Mouse (Mus musculus): ENCODE measurements around the gene Sufu.
A peak's percentile ranks its signal among the peaks of the same experiment; 100 is the strongest.

The Sufu gene

GRCm38 (mm10) chr19:46433712-46434111 lies 37.0 kb downstream of the Sufu start:
- no peak for DNase-seq (ENCODE audit: low spot score)

DNA sequence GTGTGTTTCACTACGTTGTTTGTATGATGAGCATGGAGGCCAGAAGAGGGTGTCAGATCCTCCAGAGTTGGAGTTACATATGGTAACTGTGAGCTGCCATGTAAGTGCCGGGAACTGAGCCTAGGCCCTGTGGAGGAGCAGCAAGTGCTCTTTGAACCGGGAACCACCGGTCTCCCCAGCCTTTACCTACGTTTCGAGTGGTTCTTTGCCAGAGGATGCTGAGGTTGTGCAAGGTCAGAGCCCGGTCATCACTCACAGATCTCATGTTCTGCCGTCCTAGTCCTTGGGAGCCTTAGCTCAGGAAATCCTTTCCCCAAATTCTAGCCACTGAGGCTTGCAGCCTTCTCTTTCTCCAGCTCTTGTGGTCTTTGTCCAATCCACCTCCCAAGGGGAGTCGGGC lies 37.5 kb downstream of the Sufu start:
- DNase-seq (ENCODE audit: low spot score) = no peak

DNA sequence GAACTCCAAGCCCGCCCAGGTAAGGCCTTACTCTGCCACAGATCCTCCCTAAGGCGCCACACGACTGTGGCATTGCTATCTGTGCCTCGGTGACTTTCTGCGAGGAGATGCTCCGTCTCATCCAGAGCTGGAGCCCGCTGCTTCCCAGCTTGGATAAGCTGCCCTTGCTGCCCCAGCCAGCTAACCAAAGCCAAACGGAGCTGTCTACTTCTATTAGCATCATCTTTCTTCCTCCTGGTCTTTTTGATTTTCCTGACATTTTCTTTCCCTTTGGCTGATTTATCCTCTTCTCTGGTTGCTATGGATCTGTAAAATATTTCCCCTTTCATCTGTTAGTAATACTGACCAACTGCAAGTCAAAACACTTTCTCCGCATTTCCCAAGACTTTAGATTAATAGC lies 37.9 kb downstream of the Sufu start:
- no peak for DNase-seq (ENCODE audit: low spot score)

GRCm38 (mm10) chr19:46435492-46435891 lies 38.8 kb downstream of the Sufu start:
- DNase-seq (ENCODE audit: low spot score) = no peak

DNA sequence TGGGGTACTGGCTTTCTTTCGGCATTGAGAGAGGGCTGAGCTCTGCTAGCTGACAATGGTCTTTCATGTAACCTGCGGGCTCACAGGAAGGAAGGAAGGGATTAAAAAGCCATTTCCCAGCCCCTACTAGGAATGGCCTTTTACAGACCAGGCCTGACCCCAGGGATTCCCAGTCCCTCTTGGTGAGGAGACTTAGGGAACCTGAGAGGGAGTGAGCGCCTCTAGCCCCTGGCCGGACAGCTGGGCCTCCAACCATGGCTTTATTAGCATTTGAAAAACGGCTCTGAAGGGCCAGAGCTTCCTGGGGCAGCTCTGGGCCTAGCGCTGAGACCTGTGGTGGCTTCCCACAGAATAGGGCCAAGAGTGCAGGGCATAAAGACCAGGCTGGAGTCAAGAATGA lies 46.8 kb downstream of the Sufu start:
- no peak for DNase-seq (ENCODE audit: low spot score)

GRCm38 (mm10) chr19:46444209-46444608 lies 47.5 kb downstream of the Sufu start:
- peak; percentile 59 for DNase-seq (ENCODE audit: low spot score)

- no peak for DNase-seq (ENCODE audit: low spot score)
Observed at GRCm38 (mm10) chr19:46445641-46446040, 48.9 kb downstream of the Sufu start.

GRCm38 (mm10) chr19:46446436-46447020 lies 49.8 kb downstream of the Sufu start:
- DNase-seq (ENCODE audit: low spot score) = no peak

DNA sequence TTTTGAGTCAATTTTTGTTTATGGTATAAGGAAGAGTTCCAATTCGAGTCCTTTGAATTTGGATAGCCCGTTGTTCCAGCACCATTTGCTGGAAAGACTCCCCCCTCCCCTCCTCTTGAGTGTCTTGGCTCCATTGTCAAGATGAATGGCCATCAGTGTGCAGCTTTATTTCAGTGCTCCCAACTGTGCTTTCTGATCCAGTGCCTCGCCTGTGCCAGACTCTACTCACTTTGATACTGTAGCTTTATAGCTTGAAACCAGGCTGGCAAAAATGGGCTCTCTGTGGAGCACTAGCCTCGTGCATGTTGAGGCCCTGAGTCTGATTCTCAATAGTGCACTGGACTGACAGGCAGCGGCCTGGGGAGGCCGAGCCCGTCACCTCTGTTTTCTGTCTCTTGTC lies 50.4 kb downstream of the Sufu start:
- DNase-seq (ENCODE audit: low spot score) = no peak

DNA sequence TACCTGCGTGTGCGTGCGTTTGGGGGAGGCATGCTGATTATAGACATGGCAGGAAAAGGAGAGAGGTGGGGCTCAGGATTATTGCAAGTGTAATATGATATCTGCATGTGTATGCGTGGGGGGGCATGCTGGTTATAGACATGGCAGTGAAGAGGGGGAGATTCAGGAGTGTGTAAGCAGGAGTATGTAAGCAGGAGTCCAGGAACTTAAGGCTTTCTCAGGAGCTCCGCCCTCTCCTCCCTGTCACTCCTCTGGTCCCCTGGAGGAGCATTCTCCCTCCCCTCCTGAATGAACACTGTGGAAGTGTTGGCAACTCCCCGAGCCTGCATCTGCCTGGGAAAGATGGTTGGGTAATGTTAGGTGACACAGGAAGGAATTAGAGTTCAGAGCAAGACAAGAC lies 51.2 kb downstream of the Sufu start:
- DNase-seq (ENCODE audit: low spot score) = no peak

DNA sequence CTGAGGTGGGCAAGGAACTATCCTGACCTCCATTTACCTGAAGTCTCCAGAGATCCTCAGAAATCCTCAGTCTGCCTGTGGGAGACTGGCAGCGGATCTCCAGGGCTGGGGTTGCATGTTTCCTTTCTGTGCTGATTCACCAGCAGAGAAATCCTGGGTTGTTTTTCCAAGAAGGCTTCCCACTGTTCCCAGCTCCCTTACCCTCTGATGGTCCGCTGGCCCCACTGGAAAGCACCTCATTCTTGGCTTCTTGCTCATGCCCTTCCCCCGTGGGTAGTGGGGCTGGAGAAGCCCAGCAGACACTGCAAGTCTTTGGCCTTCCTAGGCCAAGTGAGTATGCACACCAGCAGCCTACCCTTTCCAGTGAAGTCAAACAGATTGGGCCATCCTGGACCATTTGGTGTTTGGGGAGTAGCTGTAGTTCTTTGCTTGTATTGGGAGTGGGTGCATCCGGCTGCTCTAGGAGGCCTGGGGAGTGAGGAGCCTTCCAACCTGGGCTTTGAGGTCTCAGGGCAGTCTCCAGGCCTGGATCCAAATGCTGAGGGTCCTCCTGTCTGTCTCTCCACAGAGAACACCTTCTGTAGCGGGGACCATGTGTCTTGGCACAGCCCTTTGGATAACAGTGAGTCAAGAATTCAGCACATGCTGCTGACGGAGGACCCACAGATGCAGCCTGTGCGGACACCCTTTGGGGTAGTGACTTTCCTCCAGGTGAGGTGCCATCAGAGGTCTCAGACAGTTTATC lies 52.7 kb downstream of the Sufu start:
- no peak for DNase-seq (ENCODE audit: low spot score)

DNA sequence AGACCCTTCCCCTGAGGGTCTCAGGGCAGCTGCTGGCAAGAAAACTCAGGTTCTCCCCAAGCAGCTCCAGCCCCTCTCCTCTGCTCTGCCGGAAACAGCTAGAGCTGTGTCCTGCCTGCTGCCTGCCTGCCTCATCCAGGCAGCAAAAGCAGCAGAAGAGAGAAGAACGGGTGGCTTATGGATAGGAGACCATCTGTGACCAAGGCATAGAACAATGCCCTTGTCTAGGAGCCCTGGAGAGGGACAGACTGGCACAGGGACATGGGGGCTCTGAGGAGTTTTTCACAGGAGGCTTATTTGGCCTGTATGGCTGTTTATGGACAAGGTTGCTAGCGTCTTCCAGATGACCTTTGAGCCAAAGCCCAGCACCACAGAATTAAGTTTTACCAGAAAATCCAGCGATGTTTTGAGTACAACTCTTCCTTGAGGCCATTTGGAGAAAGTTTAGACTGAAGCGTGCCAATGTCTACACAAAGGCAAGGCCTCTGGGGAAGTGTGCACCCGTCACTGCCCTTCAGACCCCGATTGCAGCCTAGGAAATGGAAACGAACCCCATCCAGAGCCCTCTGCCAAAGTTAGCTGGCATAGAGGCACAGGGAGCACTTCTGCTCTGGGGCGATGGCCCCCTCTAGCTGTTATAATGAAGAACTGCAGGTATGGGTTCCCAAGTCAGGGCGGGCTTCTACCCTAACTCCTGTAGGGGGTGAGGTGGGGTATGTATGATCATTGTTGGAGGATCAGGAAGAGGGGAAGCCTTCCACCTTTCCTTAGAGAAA lies 55.5 kb downstream of the Sufu start:
- no peak for DNase-seq (ENCODE audit: low spot score)

- no peak for DNase-seq (ENCODE audit: low spot score)
Observed at GRCm38 (mm10) chr19:46452916-46453315, 56.2 kb downstream of the Sufu start.

DNA sequence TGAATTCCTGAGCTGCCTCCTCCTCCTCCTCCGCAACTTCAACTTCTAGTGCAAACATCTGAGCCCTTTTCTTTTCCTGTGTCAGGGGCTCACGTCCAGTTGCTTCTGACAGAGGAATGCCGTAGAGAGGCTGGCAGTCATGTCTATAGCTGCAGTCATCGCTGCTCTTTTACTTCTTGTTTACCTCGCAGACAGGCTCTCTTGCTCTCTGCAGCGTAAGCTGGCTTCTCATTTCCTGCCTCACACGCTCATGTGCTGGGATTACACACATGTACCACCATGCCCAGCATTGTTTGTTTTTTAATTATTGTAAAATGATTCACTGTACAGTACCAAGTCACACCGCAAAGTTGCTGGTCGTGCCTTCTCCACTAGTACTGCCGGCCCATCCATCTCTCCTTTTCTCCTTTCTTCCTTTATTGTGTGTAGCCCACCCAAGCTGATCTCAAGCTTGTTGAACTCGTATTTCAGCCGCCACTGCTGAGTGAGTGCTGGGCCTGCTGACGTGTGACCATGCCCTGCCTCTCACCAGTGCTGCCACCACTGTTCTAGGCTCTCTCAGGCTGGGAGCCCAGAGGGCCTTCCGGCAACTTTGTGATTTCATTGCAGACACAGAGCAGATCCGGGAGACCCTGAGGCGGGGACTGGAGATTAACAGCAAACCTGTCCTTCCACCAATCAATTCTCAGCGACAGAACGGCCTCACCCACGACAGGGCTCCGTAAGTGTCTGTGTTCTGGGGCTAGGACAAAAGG lies 57.6 kb downstream of the Sufu start:
- no peak for DNase-seq (ENCODE audit: low spot score)

DNA sequence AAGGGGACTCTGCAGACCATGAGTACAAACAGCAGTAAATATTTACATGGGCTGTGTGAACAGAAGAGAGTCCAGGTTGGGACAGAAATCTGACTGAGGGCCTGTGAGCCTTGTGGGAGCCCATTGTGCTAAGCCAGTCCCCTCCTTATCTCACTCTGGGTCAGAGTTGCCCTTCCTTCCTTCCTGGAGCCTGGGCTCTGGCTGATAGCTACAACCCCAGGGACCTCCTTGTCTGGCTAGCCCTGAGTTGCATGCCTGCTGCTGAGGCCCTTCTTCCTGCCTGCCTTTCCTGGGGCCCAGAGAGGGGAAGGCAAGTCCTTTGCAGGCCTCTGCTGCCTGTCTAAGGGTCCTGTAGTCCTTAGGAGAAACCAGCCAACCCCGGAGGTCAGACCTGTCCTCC lies 58.3 kb downstream of the Sufu start:
- DNase-seq (ENCODE audit: low spot score) = no peak

GRCm38 (mm10) chr19:46455556-46455955 lies 58.9 kb downstream of the Sufu start:
- no peak for DNase-seq (ENCODE audit: low spot score)

- DNase-seq (ENCODE audit: low spot score) = no peak
Observed at GRCm38 (mm10) chr19:46456018-46456735, 59.5 kb downstream of the Sufu start.

DNA sequence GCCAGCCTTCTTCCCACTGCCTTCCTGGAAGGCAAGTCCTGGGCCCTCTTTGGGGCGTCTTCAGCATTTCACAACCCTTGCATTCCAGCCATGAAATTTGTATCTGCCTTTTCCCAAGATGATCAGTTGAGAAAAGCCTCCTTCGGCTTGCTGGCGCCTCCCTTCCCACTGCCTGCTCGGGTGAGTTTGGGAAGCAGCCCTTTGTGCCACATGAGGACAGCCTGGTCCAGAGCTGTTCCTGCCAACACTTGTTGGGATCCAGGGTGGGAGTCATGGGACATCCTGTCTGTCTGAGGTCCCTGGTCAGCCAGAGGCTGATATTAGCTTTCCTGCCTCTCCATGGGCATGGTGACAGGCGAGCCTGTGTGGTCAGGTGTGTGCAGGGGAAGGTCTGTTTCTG lies 61.1 kb downstream of the Sufu start:
- no peak for DNase-seq (ENCODE audit: low spot score)

- no peak for DNase-seq (ENCODE audit: low spot score)
Observed at GRCm38 (mm10) chr19:46459256-46459655, 62.6 kb downstream of the Sufu start.

GRCm38 (mm10) chr19:46459889-46460288 lies 63.2 kb downstream of the Sufu start:
- DNase-seq (ENCODE audit: low spot score) = no peak

DNA sequence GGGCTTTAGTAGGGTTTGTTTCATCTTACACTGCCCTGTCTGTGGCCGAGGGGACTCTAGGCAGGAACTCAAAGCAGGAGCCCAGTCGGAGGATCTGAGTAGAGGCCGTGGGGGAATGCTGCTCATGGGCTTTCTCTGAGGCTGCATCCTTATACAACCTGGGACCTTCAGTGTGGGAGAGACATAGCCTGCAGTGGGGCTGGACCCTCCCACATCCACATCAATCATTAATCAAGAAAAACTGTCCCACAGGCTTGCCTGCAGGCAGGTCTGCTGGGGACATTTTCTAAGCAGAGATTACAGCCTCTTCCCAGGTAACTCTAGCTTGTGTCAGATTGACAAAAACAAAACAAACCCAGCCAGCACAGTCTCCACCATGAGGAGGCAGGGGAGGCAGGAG lies 65.9 kb downstream of the Sufu start:
- DNase-seq (ENCODE audit: low spot score) = no peak

- DNase-seq (ENCODE audit: low spot score) = no peak
Observed at GRCm38 (mm10) chr19:46463446-46463845, 66.8 kb downstream of the Sufu start.
